Mouse (Mus musculus) CD8-positive naive resting alpha-beta T cell, adult 2 months (primary cell): ENCODE measurements around the gene Gm39115.
"Not testable (repeated sequence)": the region's sequence is repeated elsewhere in the genome, so short reads cannot be mapped to it uniquely, and the experiment has no call there.

ENCODE experiments used
- DNase-seq, 2 experiments: peaks; one replicate each; pipeline ENCODE4 v3.0.0; 2022; ENCODE audit warnings: low read depth in 2 of 2, low spot score in 2 of 2

The Gm39115 gene

GRCm38 (mm10) chr7:142135934-142136333, at the start of gene Gm39115:
TSS of gene Gm39115 (minus strand) at chr7:142136034.
- not testable (repeated sequence) for DNase-seq

- DNase-seq, result no peak
Observed at GRCm38 (mm10) chr7:142181021-142181420, 45.2 kb upstream of the Gm39115 start.

GRCm38 (mm10) chr7:142178685-142179084, 42.9 kb upstream of the Gm39115 start:
- no peak for DNase-seq

GRCm38 (mm10) chr7:142175905-142176304, 40.1 kb upstream of the Gm39115 start, which contains the start of gene Krtap5-2:
TSS of gene Krtap5-2 (minus strand) at chr7:142176005.
- DNase-seq, result not testable (repeated sequence)

GRCm38 (mm10) chr7:142169836-142170235, 34.0 kb upstream of the Gm39115 start:
- DNase-seq, result no peak

- DNase-seq, result not testable (repeated sequence)
Observed at GRCm38 (mm10) chr7:142165639-142166038, 29.8 kb upstream of the Gm39115 start, which contains the start of gene Gm4553. TSS of gene Gm4553 (minus strand) at chr7:142165739.

GRCm38 (mm10) chr7:142159366-142159765, 23.5 kb upstream of the Gm39115 start:
- DNase-seq, result no peak

- not testable (repeated sequence) for DNase-seq
Observed at GRCm38 (mm10) chr7:142157013-142157412, 21.2 kb upstream of the Gm39115 start, which contains the start of gene Gm29735. TSS of gene Gm29735 (minus strand) at chr7:142157113.

- no peak for DNase-seq
Observed at GRCm38 (mm10) chr7:142155308-142155707, 19.5 kb upstream of the Gm39115 start.

- DNase-seq, result no peak
Observed at GRCm38 (mm10) chr7:142152191-142152590, 16.4 kb upstream of the Gm39115 start.

GRCm38 (mm10) chr7:142148633-142149032, 12.8 kb upstream of the Gm39115 start:
- no peak for DNase-seq

GRCm38 (mm10) chr7:142146033-142146432, 10.2 kb upstream of the Gm39115 start:
- DNase-seq, result peak in 1 of 2 experiments; percentile 26

- DNase-seq, result no peak
Observed at GRCm38 (mm10) chr7:142145413-142145940, 9.6 kb upstream of the Gm39115 start.

GRCm38 (mm10) chr7:142144507-142144906, 8.7 kb upstream of the Gm39115 start, which contains the start of gene Gm45337:
TSS of gene Gm45337 (minus strand) at chr7:142144607.
- no peak for DNase-seq

GRCm38 (mm10) chr7:142143506-142144010, 7.7 kb upstream of the Gm39115 start:
- DNase-seq, result not testable (repeated sequence)

GRCm38 (mm10) chr7:142140696-142141095, 4.9 kb upstream of the Gm39115 start:
- no peak for DNase-seq

GRCm38 (mm10) chr7:142134206-142134995, 1.4 kb downstream of the Gm39115 start:
- no peak for DNase-seq

- DNase-seq, result no peak
Observed at GRCm38 (mm10) chr7:142128843-142129242, 7.0 kb downstream of the Gm39115 start.

- DNase-seq, result not testable (repeated sequence)
Observed at GRCm38 (mm10) chr7:142120629-142121028, 15.2 kb downstream of the Gm39115 start, which contains the start of gene Gm45618. TSS of gene Gm45618 (minus strand) at chr7:142120729.

- no peak for DNase-seq
Observed at GRCm38 (mm10) chr7:142119632-142120031, 16.2 kb downstream of the Gm39115 start.

GRCm38 (mm10) chr7:142104747-142105146, 31.1 kb downstream of the Gm39115 start:
- no peak for DNase-seq

- DNase-seq, result peak; percentile 60 to 61
Observed at GRCm38 (mm10) chr7:142097776-142098175, 38.1 kb downstream of the Gm39115 start.
